25 mouse cellular contexts compared by ENCODE assay signal in the genomic region with DNA sequence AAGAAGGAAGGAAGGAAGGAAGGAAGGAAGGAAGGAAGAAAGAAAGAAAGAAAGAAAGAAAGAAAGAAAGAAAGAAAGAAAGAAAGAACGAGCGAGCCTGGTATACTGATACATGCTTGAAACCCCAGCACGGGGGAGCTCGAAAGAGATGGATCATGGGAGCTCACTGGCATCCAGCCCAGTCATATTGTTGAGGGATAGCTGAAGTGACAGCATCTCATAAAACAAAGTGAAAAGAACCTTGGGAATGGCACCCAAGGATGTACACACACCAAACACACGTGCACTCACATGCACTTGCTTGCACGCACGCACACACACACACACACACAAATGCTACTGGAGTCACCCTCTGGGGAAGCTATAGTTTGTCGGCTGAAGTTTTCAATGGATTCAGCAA.
DNase-seq lines count a peak whose midpoint lies in the region; ATAC-seq and TF ChIP-seq lines count a peak whose summit lies in the region.
"Had no signal": no experiment of that assay in that cellular context is flagged by ENCODE, and none has a peak within 500 bp of the region (broad histone marks: within the 10 kb centered on the region; RNA-seq: fewer than 3 reads in every experiment).

No protein-coding gene starts in this region.

- ATAC-seq in hindbrain, postnatal 0 days: no peak
- no peak for ATAC-seq in hindbrain, embryonic 16.5 days
- ATAC-seq in megakaryocyte-erythroid progenitor cell, adult 5-6 weeks (replicated peaks; ENCODE audit: low FRiP score, low TSS enrichment, poor library complexity, severe bottlenecking): no peak
- ATAC-seq: activated CD4-positive, CD25-positive, alpha-beta regulatory T cell, adult 4 months; forebrain, embryonic 15.5 days had no signal

- no peaks in the 10 kb centered on the region for H3K4me1 ChIP-seq in hindbrain, postnatal 0 days (ENCODE audit: insufficient read depth, low read length)
- H3K4me1 ChIP-seq in hindbrain, embryonic 16.5 days (ENCODE audit: control insufficient read depth, insufficient read depth, low read depth, low read length): no peaks in the 10 kb centered on the region
- H3K4me1 ChIP-seq: forebrain, embryonic 15.5 days; heart, embryonic 13.5 days; stomach, embryonic 15.5 days had no signal

- H3K36me3 ChIP-seq in hindbrain, postnatal 0 days (ENCODE audit: insufficient read depth, low read length): no peaks in the 10 kb centered on the region
- H3K36me3 ChIP-seq in hindbrain, embryonic 16.5 days (ENCODE audit: control insufficient read depth, insufficient read depth, low read length): no peaks in the 10 kb centered on the region
- H3K36me3 ChIP-seq: forebrain, embryonic 15.5 days; heart, embryonic 13.5 days; kidney, embryonic 15.5 days; midbrain, embryonic 12.5 days; stomach, embryonic 15.5 days had no signal

- no peak overlapping the region for H3K4me2 ChIP-seq in hindbrain, postnatal 0 days (ENCODE audit: low read depth, low read length)
- H3K4me2 ChIP-seq in hindbrain, embryonic 16.5 days (ENCODE audit: low read length): no peak overlapping the region
- H3K4me2 ChIP-seq: forebrain, embryonic 15.5 days; heart, embryonic 13.5 days; hindbrain, embryonic 14.5 days; kidney, embryonic 15.5 days; midbrain, embryonic 12.5 days; stomach, embryonic 15.5 days had no signal

- no peak for TF ChIP-seq CTCF in hindbrain, postnatal 0 days (IDR thresholded peaks at IDR 0.05; ENCODE audit: low read depth)
- no peak for TF ChIP-seq CTCF in brain, embryonic 14.5 days (IDR thresholded peaks at IDR 0.05; ENCODE audit: borderline replicate concordance, extremely low read depth, insufficient read depth, insufficient read length)

- H3K9me3 ChIP-seq in hindbrain, postnatal 0 days (ENCODE audit: low read length): no peaks in the 10 kb centered on the region
- H3K9me3 ChIP-seq in hindbrain, embryonic 16.5 days (ENCODE audit: control insufficient read depth, low read length): no peaks in the 10 kb centered on the region
- H3K9me3 ChIP-seq: forebrain, embryonic 15.5 days; heart, embryonic 13.5 days; kidney, embryonic 15.5 days; stomach, embryonic 15.5 days had no signal

- no peak overlapping the region for H3K27ac ChIP-seq in hindbrain, postnatal 0 days
- H3K27ac ChIP-seq in hindbrain, embryonic 16.5 days (ENCODE audit: low read depth, low read length): no peak overlapping the region
- H3K27ac ChIP-seq: forebrain, embryonic 15.5 days; heart, embryonic 13.5 days; hindbrain, embryonic 14.5 days; kidney, embryonic 15.5 days; liver, embryonic 14.5 days; midbrain, embryonic 12.5 days; stomach, embryonic 15.5 days had no signal

- no peak for TF ChIP-seq POLR2A in brain, embryonic 14.5 days (IDR thresholded peaks at IDR 0.05; ENCODE audit: borderline replicate concordance, extremely low read depth, insufficient read depth, insufficient read length, poor library complexity, severe bottlenecking)

- H3K4me3 ChIP-seq in hindbrain, postnatal 0 days (ENCODE audit: low read length): no peak overlapping the region
- H3K4me3 ChIP-seq in hindbrain, embryonic 16.5 days (ENCODE audit: low read length): no peak overlapping the region
- H3K4me3 ChIP-seq: forebrain, embryonic 15.5 days; heart, embryonic 13.5 days; kidney, embryonic 15.5 days; midbrain, embryonic 12.5 days; stomach, embryonic 15.5 days had no signal

- peak; percentile 55 for DNase-seq in adrenal gland, adult 2 months
- DNase-seq in adrenal gland, adult 18-20 months (ENCODE audit: low spot score in 2 of 2): no peak
- peak; percentile 72 for DNase-seq in hindbrain, postnatal 0 days (ENCODE audit: low spot score)
- peak; percentile 78 for DNase-seq in retina, postnatal 1 day
- DNase-seq in retina, embryonic 14.5 days (ENCODE audit: low spot score): no peak
- peak; percentile 63 for DNase-seq in brain, embryonic 14.5 days (ENCODE audit: low read depth)
- DNase-seq: cerebellum, adult 11-12 months; cerebellum, postnatal 36 days; gastrocnemius, postnatal 10 days; heart, postnatal 10 days; kidney, adult 18-20 months; kidney, postnatal 25 days; liver; lung, adult 2 months had no signal

- H3K9ac ChIP-seq in hindbrain, postnatal 0 days (replicated peaks; ENCODE audit: low read length): no peak overlapping the region
- no peak overlapping the region for H3K9ac ChIP-seq in hindbrain, embryonic 16.5 days (ENCODE audit: low read depth, low read length)
- H3K9ac ChIP-seq: forebrain, embryonic 15.5 days; heart, embryonic 13.5 days; hindbrain, embryonic 14.5 days; kidney, embryonic 15.5 days; liver, embryonic 14.5 days; midbrain, embryonic 12.5 days; stomach, embryonic 15.5 days had no signal

- WGBS in hindbrain, postnatal 0 days: 67% methylated on average over 8 of the region's 8 CpGs
- WGBS in hindbrain, embryonic 16.5 days: 68% methylated on average over 8 of the region's 8 CpGs

- no peaks in the 10 kb centered on the region for H3K27me3 ChIP-seq in hindbrain, postnatal 0 days (ENCODE audit: insufficient read depth, low read length)
- H3K27me3 ChIP-seq in hindbrain, embryonic 16.5 days (replicated peaks; ENCODE audit: control insufficient read depth, insufficient read depth, low read length): no peaks in the 10 kb centered on the region
- H3K27me3 ChIP-seq: CH12.LX; forebrain, embryonic 15.5 days; kidney, embryonic 15.5 days; midbrain, embryonic 12.5 days; stomach, embryonic 15.5 days had no signal

Comparison
In these comparisons a context has a peak if more than half of its experiments do, and no peak if none do; other contexts are left out.
1. DNase-seq: peak in adrenal gland, adult 2 months (single experiment), hindbrain, postnatal 0 days (single experiment), retina, postnatal 1 day (single experiment) and brain, embryonic 14.5 days (single experiment); none in adrenal gland, adult 18-20 months (0 of 2) and retina, embryonic 14.5 days (single experiment).